Mouse (Mus musculus) megakaryocyte progenitor cell, adult 5-6 weeks (primary cell): ENCODE data around the gene Esrra. TPM values are rescaled to one million over a fixed set of nuclear protein-coding genes. Genes with fewer than 3 reads are reported as not detected.

Source experiments
- ATAC-seq: replicated peaks from 2 replicates; pipeline ENCODE4 v1.8.0; 2016; ENCODE audit warnings: mild to moderate bottlenecking, moderate TSS enrichment, inconsistent platforms; ENCODE audit not compliant: poor library complexity
- total RNA-seq, 2 experiments: library from RNA; stranded (forward) in 1 of 2; stranded (reverse) in 1 of 2; fragments of 157-497, 149-512 nt in 1 of 2; fragments of 200-1000 nt in 1 of 2; gene quantifications; 2 replicates each; pipeline versions ENCODE4 v1.2.3 to v1.2.4; 2015 to 2017

Gene Esrra
- total RNA-seq, 2 experiments from 2014 or later: 10.2 to 23.9 TPM

DNA sequence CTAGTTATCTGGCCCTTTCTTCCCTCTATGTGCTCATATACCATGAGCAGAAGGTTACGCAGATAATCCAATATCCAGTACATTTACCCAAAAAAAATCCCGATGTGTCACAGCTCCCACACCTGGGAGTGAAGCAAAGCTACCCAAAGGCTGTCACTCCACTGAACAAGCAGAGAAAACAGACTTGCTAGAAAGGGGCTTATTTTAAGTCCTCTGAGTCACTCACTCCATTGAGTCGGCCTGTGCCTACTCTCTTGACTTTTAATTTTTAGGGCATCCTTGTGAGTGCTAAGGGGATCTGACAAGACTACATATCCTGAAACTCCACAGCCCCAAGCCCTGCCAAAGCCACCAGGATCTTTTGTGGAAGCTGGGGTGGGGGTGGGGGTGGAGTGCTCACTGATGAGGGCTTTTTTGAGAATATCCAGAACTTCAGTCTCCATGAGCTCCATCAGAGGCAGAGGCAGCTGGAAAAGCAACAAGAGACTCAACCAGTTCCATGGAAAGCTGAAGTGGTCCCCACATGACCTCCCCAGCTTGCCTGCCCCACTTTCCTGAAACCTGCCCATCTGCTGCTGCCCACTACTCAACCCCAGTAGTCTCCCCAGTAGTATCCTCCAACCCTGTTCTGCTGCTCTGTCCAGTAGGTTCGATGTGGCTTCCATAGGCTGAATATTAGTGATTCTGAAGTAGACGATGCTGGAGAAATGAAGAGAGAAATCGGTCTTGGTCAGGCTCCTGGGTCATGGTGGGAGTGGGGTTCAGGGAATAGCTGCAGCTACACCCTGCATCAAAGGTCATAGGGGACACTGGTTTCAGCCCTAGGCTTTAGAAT, 1.5 kb upstream of the Esrra start:
- no peak for ATAC-seq

DNA sequence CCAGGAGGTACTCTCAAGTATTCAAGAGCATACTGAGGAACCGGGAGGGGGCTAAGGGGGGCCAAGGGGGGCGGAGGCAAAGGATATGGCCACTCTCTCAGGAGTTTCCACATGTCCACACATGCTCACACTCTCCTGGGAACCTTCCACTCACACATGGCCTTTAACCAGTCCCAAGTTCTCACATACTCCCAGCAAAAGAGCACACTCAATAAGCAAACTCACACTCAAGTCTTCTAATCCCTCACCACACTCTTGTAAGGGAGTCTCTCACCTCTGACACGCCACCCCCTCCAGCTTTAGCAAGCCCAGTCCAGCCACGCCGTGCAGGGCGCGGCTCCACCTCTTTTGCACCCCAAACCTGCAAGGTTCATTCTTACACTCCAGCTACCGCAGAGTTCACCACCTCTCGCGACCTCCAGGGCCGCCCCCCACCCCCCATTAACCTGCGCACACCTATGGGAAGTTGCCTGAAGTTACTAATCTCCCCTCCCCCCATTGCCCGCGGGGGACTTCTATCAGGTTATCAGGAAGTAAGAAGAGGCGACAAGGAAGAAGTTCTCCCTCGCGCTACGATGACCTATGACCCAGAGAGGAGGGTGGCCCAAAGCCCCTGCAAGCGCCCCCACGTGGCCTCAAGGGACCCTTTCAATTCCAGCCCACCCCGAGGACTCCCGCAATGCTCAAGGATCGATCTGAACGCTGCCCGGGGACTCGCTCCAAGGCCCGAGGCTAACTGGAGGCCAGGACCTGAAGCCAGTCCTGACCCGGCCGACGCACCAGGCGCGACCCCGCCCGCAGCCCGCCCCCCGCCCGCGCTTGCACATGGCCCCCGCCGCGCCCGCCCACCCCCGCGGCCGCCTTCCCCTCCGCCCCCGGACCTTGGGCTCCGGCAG, 624 bp downstream of the Esrra start:
- no peak for ATAC-seq

DNA sequence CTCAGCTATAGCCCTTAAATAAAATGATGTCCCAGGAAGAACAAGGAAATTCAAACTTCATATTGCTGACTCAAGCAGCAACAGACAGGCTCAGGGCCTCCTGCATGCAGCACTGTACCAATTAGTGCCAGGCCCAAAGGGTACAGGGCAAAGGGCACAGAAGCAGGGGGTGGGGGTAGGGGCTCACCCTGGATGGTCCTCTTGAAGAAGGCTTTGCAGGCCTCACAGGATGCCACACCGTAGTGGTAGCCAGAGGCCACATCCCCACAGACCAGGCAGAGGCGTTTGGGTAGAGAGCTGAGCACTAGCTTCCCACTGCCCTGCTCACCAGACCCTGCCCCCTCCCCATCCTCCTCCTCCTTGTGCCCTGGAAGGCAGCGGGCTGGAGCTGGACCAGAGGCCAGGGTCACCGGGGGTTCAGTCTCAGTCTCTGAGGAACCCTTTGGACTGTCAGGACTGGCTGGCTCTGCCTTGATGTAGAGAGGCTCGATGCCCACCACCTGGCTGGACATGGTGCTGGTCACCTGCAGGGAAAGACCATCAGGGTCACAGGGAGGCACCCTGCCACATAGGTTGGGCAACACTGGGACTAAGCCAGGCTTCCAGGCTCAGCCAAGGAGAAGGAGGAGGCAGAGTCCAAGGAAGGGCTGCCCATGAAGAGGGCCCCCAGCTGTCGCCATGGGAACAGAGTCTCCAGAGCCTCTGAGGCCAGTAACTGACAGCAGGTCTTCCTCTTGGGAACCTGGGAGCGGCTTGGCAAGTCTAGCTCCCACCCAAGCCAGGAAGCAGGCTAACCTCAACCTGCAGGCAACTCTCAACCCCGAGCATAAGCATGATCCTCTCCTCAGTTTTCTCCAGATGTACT, 1.5 kb downstream of the Esrra start:
- ATAC-seq: no peak

DNA sequence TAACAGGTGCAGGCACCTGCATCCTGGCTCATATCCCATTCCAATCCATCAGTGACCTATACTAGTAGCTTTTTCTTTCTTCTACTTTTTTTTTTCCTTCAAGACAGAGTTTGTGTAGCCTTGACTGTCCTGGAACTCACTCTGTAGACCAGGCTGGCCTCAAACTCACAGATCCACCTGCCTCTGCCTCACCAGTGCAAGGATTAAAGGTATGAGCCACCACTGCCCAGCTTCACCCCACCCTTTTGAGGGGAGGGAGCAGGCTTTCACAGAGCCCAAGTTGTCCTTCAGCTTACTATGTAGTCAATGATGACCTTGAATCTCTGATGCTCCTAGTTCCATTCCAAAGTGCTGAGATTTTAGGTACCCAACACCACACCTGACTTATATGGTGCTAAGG, 2.2 kb downstream of the Esrra start:
- no peak for ATAC-seq

- ATAC-seq: no peak
Measured at GRCm38 (mm10) chr19:6918321-6918720, 3.3 kb downstream of the Esrra start.

- no peak for ATAC-seq
Measured at GRCm38 (mm10) chr19:6916496-6916895, 5.1 kb downstream of the Esrra start.

DNA sequence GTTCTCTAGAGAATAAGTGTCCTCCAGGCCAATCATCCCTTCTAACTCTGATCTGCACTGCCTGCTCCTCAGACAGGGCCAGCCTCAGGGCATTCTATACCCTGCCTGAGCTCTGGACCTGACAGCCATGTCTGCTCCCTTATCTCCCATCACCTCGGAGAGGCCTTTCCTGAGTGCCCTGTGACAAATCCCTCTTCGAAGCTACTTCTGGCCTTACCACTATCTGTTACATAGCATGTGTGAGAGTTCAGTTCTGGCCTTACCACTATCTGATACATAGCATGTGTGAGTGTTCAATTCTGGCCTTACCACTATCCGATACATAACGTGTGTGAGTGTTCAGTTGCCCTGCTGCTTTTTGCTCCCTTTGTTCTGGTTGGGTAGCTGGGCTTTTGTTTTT, 6.3 kb downstream of the Esrra start:
- ATAC-seq: peak; percentile 66

DNA sequence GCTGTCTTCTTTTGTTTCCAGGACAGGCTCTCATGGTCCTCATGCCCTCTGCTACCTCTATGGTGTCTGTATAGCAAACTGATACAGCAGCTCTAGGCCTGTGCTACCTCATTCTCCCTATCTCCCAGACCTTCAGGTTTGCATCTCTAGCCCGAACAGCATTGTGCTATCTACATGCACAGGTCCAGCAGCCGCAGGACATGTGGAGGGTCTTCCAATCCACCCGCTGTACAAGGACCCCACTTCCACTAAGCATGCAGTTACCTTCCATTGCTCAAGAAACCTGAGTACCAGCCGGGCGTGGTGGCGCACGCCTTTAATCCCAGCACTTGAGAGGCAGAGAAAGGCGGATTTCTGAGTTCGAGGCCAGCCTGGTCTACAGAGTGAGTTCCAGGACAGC, 7.1 kb downstream of the Esrra start:
- ATAC-seq: no peak

- no peak for ATAC-seq
Measured at GRCm38 (mm10) chr19:6913991-6914390, 7.6 kb downstream of the Esrra start.

GRCm38 (mm10) chr19:6913036-6913435, 8.6 kb downstream of the Esrra start:
- no peak for ATAC-seq

GRCm38 (mm10) chr19:6912205-6912970, 9.2 kb downstream of the Esrra start:
- ATAC-seq: no peak

- no peak for ATAC-seq
Measured at GRCm38 (mm10) chr19:6911101-6912074, 10.2 kb downstream of the Esrra start.

DNA sequence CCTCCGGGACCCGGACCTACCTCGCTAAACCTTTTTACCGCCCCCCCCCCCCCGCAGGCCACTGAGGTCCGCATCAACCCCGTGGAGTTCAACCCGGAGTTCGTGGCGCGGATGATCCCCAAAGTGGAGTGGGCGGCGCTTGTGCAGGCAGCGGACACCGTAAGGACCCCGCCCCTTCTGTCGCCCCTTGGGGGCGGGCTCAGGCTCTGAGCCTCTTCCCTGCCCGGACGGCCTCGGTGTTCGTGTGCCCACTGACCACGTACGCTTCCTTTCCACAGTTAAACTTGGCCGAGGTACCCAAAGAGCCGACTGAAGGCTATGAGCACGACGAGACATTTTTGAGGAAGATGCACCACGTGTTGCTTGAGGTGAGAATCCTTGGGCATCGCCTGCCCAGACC, 11.3 kb downstream of the Esrra start:
- ATAC-seq: peak; percentile 54

GRCm38 (mm10) chr19:6909507-6910289, 11.9 kb downstream of the Esrra start, which contains the start of the genes Trmt112 and Prdx5:
Gene Trmt112, plus strand, starts transcription at chr19:6909698.
Gene Prdx5, minus strand, starts transcription at chr19:6910106.
- peak; percentile 86 for ATAC-seq

DNA sequence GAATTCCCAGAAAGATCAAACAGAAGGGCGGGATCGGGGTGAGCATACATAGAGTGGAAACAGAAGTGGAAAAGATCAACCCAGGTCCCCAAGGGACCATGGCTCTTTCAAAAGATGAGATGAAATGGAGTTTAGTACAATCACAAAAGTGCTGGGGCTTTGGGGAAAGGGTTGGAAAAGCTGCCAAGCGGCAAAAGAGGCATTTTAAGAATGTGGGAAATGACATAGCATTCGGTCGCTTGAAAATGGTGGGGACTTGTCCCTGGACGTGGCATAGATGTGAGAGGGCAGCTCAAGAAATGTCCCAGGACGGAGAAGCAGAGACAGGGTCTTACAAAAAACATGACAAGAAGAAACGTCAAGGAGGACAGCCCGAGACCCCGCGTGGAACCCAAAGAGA, 12.6 kb downstream of the Esrra start:
- no peak for ATAC-seq

DNA sequence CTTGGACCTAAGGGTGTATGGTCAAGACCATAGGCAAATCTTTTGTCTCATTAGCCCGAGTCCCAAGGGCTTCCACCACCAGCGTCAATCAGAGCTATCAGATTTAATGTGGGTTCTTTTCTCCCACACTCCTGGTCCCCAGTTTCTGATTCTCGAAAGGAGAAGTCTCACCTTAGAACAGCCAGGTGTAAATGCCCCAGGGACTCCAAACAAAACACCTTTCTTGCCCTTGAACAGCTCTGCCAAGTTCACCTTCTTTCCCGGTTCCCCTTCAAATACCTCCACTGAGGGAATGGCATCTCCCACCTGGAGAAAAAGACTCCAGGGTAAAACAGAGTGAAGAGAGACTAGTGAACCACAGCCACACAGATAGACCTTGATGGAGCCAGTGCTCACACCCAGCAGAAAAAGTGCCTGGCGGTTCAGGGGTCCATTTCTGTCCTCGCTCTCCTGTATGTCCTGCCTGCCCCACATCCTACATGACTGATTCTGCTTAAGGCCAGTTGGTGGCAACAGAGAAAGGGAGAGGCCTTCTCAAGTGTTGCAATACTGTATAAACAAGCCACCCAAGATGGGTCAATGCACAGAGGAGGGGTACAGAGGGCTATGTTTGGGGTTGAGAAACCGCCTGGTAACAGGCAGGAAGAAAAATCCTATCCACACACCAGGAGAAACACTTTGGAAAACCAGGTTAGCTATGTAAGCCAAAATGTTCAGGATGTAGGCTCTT, 13.6 kb downstream of the Esrra start:
- ATAC-seq: no peak

- ATAC-seq: no peak
Measured at GRCm38 (mm10) chr19:6907094-6907493, 14.5 kb downstream of the Esrra start.
